Mouse (Mus musculus) kidney, postnatal 0 days (tissue): ENCODE results near the gene Serpini1. TPM values are rescaled to one million over a fixed set of nuclear protein-coding genes. Genes with fewer than 3 reads are reported as not detected.

ENCODE experiments used
- ATAC-seq: fragments of 200-750 bp; cut with Nextera tagmentation; replicated peaks from 2 replicates; pipeline ENCODE4 v1.8.0; 2017; ENCODE audit warnings: low read depth, moderate number of reproducible peaks, moderate TSS enrichment, moderate library complexity; ENCODE audit not compliant: low FRiP score
- DNase-seq: peaks from one replicate; pipeline ENCODE4 v3.0.0-alpha.2; 2016; ENCODE audit warnings: low spot score
- H3K27ac ChIP-seq: fragments of 300-500 bp; sonication (generic); 2 replicates; pipeline ENCODE4 v1.5.1; 2014; ENCODE audit warnings: mild to moderate bottlenecking
- H3K27me3 ChIP-seq: fragments of 300-500 bp; sonication (generic); 2 replicates; pipeline ENCODE4 v1.6.1; 2014; ENCODE audit warnings: low read length, mixed read lengths; ENCODE audit not compliant: insufficient read depth
- H3K36me3 ChIP-seq: fragments of 300-500 bp; sonication (generic); 2 replicates; pipeline ENCODE4 v1.6.1; 2014; ENCODE audit warnings: low read length, mixed read lengths; ENCODE audit not compliant: insufficient read depth
- H3K4me1 ChIP-seq: fragments of 300-500 bp; sonication (generic); replicated peaks from 2 replicates; pipeline ENCODE4 v1.6.1; 2014; ENCODE audit warnings: antibody characterized with exemption, low read length, mixed read lengths; ENCODE audit not compliant: insufficient read depth
- H3K4me2 ChIP-seq: fragments of 300-500 bp; sonication (generic); 2 replicates; pipeline ENCODE4 v1.6.1; 2014; ENCODE audit warnings: mild to moderate bottlenecking, low read length, moderate library complexity, mixed read lengths
- H3K4me3 ChIP-seq: fragments of 300-500 bp; sonication (generic); replicated peaks from 2 replicates; pipeline ENCODE4 v1.5.1; 2014; ENCODE audit warnings: low read depth, low read length
- H3K9ac ChIP-seq: fragments of 300-500 bp; sonication (generic); 2 replicates; pipeline ENCODE4 v1.6.1; 2014; ENCODE audit warnings: low read depth, low read length
- H3K9me3 ChIP-seq: fragments of 300-500 bp; sonication (generic); replicated peaks from 2 replicates; pipeline ENCODE4 v1.6.1; 2016; ENCODE audit warnings: low read length, inconsistent platforms, mixed read lengths
- CTCF ChIP-seq: IDR thresholded peaks from 2 replicates; pipeline ENCODE4 v1.5.1; 2016; ENCODE audit warnings: antibody characterized with exemption, low read depth, mild to moderate bottlenecking, moderate library complexity
- WGBS: fragments of 180-500 bp; shearing (Covaris S2); extraction: QIAGEN DNeasy Blood & Tissue Kit; methylation state at CpG from one replicate; pipeline ENCODE4 v1.1.7; 2014; 5-methylcytosine and 5-hydroxymethylcytosine counted together
- polyA plus RNA-seq: library from polyadenylated mRNA; unstranded; fragments of >200 nt; fragmentation: Nextera tagmentation; extraction: Ambion mirVana; gene quantifications from 2 replicates; pipeline ENCODE4 v1.2.1, GENCODE M21; 2015

Gene Serpini1
- polyA plus RNA-seq, 1 experiment from 2014 or later = 9.0 TPM

- 84% methylated on average over 4 of the region's 4 CpGs for WGBS
- Histone ChIP-seq H3K27ac (no peak overlapping the region), H3K4me1 (no peaks in the 10 kb centered on the region), H3K9ac (no peak overlapping the region), H3K9me3 (no peaks in the 10 kb centered on the region), H3K4me2 (no peak overlapping the region), H3K27me3 (no peaks in the 10 kb centered on the region), H3K36me3 (peaks cover 10% of the 10 kb centered on the region; the same call in 1 of the 2 replicates), H3K4me3 (no peak overlapping the region)
- DNase-seq = no peak
- TF ChIP-seq CTCF = no peak
- no peak for ATAC-seq
Measured at GRCm38 (mm10) chr3:75541259-75541658, 16.1 kb upstream of the Serpini1 start.

- H3K4me2 ChIP-seq = no peak overlapping the region
- 76% methylated on average over 3 of the region's 3 CpGs for WGBS
- H3K9ac ChIP-seq = no peak overlapping the region
- no peaks in the 10 kb centered on the region for H3K4me1 ChIP-seq
- no peaks in the 10 kb centered on the region for H3K27me3 ChIP-seq
- no peak overlapping the region for H3K27ac ChIP-seq
- peak; percentile 19 for DNase-seq
- H3K4me3 ChIP-seq = no peak overlapping the region
- H3K36me3 ChIP-seq = peaks cover 8% of the 10 kb centered on the region; the same call in 1 of the 2 replicates
- ATAC-seq = no peak
- TF ChIP-seq CTCF = no peak
- no peaks in the 10 kb centered on the region for H3K9me3 ChIP-seq
Measured at GRCm38 (mm10) chr3:75542852-75543251, 14.5 kb upstream of the Serpini1 start.

GRCm38 (mm10) chr3:75544287-75544686 lies 13.1 kb upstream of the Serpini1 start:
- Histone ChIP-seq H3K9ac (no peak overlapping the region), H3K4me3 (no peak overlapping the region), H3K4me2 (no peak overlapping the region), H3K36me3 (peaks cover 5% of the 10 kb centered on the region; the same call in 1 of the 2 replicates), H3K4me1 (no peaks in the 10 kb centered on the region), H3K9me3 (no peaks in the 10 kb centered on the region), H3K27ac (no peak overlapping the region), H3K27me3 (no peaks in the 10 kb centered on the region)
- 88% methylated on average over 1 of the region's 1 CpGs for WGBS
- DNase-seq = no peak
- no peak for TF ChIP-seq CTCF
- no peak for ATAC-seq

- H3K27me3 ChIP-seq = no peaks in the 10 kb centered on the region
- no peak overlapping the region for H3K4me3 ChIP-seq
- ATAC-seq = no peak
- TF ChIP-seq CTCF = no peak
- H3K27ac ChIP-seq = no peak overlapping the region
- H3K9me3 ChIP-seq = no peaks in the 10 kb centered on the region
- no peak overlapping the region for H3K4me2 ChIP-seq
- no peaks in the 10 kb centered on the region for H3K36me3 ChIP-seq
- DNase-seq = no peak
- 0 out of 2 replicates have a peak, but pooled peaks cover 3% of the 10 kb centered on the region for H3K4me1 ChIP-seq
- no peak overlapping the region for H3K9ac ChIP-seq
Measured at GRCm38 (mm10) chr3:75551248-75551647, 6.1 kb upstream of the Serpini1 start.

- H3K27me3 ChIP-seq = no peaks in the 10 kb centered on the region
- H3K9me3 ChIP-seq = no peaks in the 10 kb centered on the region
- peak overlapping the region; percentile 87 for H3K9ac ChIP-seq
- DNase-seq = peak; percentile 38
- 0 out of 2 replicates have a peak, but pooled peaks cover 3% of the 10 kb centered on the region for H3K4me1 ChIP-seq
- H3K4me3 ChIP-seq = peak overlapping the region; percentile 76
- 4% methylated on average over 32 of the region's 36 CpGs for WGBS
- no peak for TF ChIP-seq CTCF
- H3K4me2 ChIP-seq = peak overlapping the region; percentile 64
- no peaks in the 10 kb centered on the region for H3K36me3 ChIP-seq
- H3K27ac ChIP-seq = peak overlapping the region; percentile 92
- peak; percentile 43 for ATAC-seq
Measured at GRCm38 (mm10) chr3:75556121-75556694, 1.1 kb upstream of the Serpini1 start.

GRCm38 (mm10) chr3:75556695-75557291 lies 554 bp upstream of the Serpini1 start, which contains the start of gene Pdcd10:
Gene Pdcd10 (minus strand): TSS chr3:75556856.
- H3K27me3 ChIP-seq = no peaks in the 10 kb centered on the region
- TF ChIP-seq CTCF = peak; percentile 47
- H3K4me2 ChIP-seq = peak within 1 kb of the TSS; percentile 68
- under 1% methylated on average over 35 of the region's 35 CpGs for WGBS
- no peaks in the 10 kb centered on the region for H3K36me3 ChIP-seq
- H3K4me3 ChIP-seq = peak within 1 kb of the TSS; percentile 76
- DNase-seq (peak; percentile 100), ATAC-seq (peak; percentile 98)
- H3K27ac ChIP-seq = peak within 1 kb of the TSS; percentile 92
- no peaks in the 10 kb centered on the region for H3K9me3 ChIP-seq
- peak within 1 kb of the TSS; percentile 87 for H3K9ac ChIP-seq
- H3K4me1 ChIP-seq = 0 out of 2 replicates have a peak, but pooled peaks cover 3% of the 10 kb centered on the region
